Mouse (Mus musculus): ENCODE results near the gene Khdrbs2. TPM values are rescaled to one million over a fixed set of nuclear protein-coding genes. Genes with fewer than 3 reads are reported as not detected.

Gene Khdrbs2
- polyA plus RNA-seq, 1 experiment = 6.0 TPM

DNA sequence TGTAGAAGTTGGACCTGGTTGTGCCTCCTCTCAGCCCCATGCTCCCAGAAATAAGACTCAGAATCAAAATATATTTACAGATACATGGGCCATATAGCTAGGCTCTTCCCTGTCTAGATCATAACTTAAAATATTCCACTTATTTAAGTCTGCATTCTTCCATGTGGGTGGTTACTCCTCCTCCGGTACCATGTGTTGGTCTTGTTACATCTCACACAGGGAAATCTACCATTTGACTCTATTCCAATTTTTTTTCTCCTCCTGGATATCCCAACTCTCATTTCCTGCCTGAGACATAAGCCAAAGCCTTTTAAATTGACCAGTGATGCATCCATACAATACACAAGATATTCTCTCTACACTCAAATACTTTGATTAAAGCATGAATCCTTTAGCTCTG is 122.2 kb downstream of the Khdrbs2 start:
- Histone ChIP-seq H3K4me1 (ENCODE audit: control insufficient read depth, insufficient read depth, low read length) (no peaks in the 10 kb centered on the region), H3K27ac (ENCODE audit: control insufficient read depth, insufficient read depth, low read depth, low read length, poor library complexity) (no peak overlapping the region), H3K4me3 (replicated peaks; ENCODE audit: control insufficient read depth, low read depth, low read length) (no peak overlapping the region)
- TF ChIP-seq CTCF (IDR thresholded peaks at IDR 0.05; ENCODE audit: control insufficient read depth, insufficient read depth, low read length) = no peak
- no peak for TF ChIP-seq POLR2A (IDR thresholded peaks at IDR 0.05; ENCODE audit: borderline replicate concordance, control insufficient read depth, low read depth, low read length)
- WGBS = 86% methylated on average over 1 of the region's 1 CpGs

DNA sequence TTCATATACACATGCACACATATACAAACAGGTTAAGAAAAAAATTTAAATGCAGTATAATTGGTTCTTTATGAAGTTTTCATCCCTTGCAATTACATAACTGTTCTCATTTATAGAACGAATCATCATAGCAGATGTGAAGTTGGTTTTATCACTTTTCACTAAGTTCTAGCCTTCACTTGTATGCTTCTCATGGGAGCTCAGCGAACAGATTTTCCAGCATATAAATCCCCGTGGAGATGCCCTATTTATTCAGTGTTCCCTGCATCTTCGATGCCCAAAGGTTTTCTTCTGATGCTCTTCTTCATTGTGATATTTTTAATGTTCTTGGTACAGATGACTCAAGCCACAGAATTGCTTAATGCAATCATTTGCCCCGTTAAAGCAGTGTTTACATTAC is 128.9 kb downstream of the Khdrbs2 start:
- no peak for TF ChIP-seq CTCF (IDR thresholded peaks at IDR 0.05; ENCODE audit: control insufficient read depth, insufficient read depth, low read length)
- TF ChIP-seq POLR2A (IDR thresholded peaks at IDR 0.05; ENCODE audit: borderline replicate concordance, control insufficient read depth, low read depth, low read length) = no peak
- no peak overlapping the region for H3K4me3 ChIP-seq (replicated peaks; ENCODE audit: control insufficient read depth, low read depth, low read length)
- no peaks in the 10 kb centered on the region for H3K4me1 ChIP-seq (ENCODE audit: control insufficient read depth, insufficient read depth, low read length)
- WGBS = 67% methylated on average over 5 of the region's 5 CpGs
- H3K27ac ChIP-seq (ENCODE audit: control insufficient read depth, insufficient read depth, low read depth, low read length, poor library complexity) = no peak overlapping the region

DNA sequence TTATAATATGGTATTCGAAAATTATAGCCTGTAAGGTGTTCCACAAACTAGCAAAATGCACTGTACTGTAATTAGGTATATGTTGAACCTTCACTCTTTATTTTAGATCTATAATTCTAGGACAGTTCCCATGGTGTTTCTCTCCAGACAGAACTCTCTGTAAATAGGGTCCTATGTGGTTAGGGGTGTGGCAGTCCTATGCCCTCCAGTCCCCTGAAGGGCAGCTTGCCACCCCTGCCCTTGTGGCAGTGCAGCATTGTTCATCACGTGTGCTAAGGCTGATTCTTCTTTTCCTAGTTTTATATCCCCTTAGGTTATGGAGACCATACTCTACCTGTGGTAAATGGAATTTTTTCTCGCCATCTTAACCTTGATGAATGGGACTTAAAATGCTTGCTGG is 136.6 kb downstream of the Khdrbs2 start:
- 51% methylated on average over 3 of the region's 3 CpGs for WGBS
- no peak overlapping the region for H3K27ac ChIP-seq (ENCODE audit: control insufficient read depth, insufficient read depth, low read depth, low read length, poor library complexity)
- H3K4me3 ChIP-seq (replicated peaks; ENCODE audit: control insufficient read depth, low read depth, low read length) = no peak overlapping the region
- H3K4me1 ChIP-seq (ENCODE audit: control insufficient read depth, insufficient read depth, low read length) = no peaks in the 10 kb centered on the region
- TF ChIP-seq POLR2A (IDR thresholded peaks at IDR 0.05; ENCODE audit: borderline replicate concordance, control insufficient read depth, low read depth, low read length) (no peak), CTCF (IDR thresholded peaks at IDR 0.05; ENCODE audit: control insufficient read depth, insufficient read depth, low read length) (no peak)

GRCm38 (mm10) chr1:32309637-32310036 is 137.1 kb downstream of the Khdrbs2 start:
- TF ChIP-seq POLR2A (IDR thresholded peaks at IDR 0.05; ENCODE audit: borderline replicate concordance, control insufficient read depth, low read depth, low read length) (no peak), CTCF (IDR thresholded peaks at IDR 0.05; ENCODE audit: control insufficient read depth, insufficient read depth, low read length) (no peak)
- Histone ChIP-seq H3K4me1 (ENCODE audit: control insufficient read depth, insufficient read depth, low read length) (no peaks in the 10 kb centered on the region), H3K4me3 (replicated peaks; ENCODE audit: control insufficient read depth, low read depth, low read length) (no peak overlapping the region), H3K27ac (ENCODE audit: control insufficient read depth, insufficient read depth, low read depth, low read length, poor library complexity) (no peak overlapping the region)

DNA sequence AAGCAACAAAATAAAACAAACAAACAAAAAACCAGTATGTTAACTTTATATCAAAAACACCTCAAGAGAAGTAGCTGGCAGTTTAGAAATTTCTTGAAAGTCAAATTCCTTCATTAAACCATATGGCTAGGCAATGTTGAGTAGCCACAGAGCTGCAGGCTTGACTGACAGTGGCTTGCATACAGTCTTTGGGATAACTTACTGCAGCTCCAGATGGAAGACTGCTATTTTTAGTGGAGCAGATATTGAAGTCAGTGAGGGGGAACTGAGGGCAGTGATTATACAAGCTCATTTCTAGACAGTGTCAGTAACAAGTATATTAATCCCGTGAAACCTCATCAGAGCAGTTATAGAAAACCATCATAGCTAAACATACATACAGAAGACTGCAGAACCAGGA is 166.6 kb downstream of the Khdrbs2 start:
- no peak overlapping the region for H3K27ac ChIP-seq (ENCODE audit: control insufficient read depth, insufficient read depth, low read depth, low read length, poor library complexity)
- TF ChIP-seq POLR2A (IDR thresholded peaks at IDR 0.05; ENCODE audit: borderline replicate concordance, control insufficient read depth, low read depth, low read length) (no peak), CTCF (IDR thresholded peaks at IDR 0.05; ENCODE audit: control insufficient read depth, insufficient read depth, low read length) (no peak)
- H3K4me3 ChIP-seq (replicated peaks; ENCODE audit: control insufficient read depth, low read depth, low read length) = no peak overlapping the region
- H3K4me1 ChIP-seq (ENCODE audit: control insufficient read depth, insufficient read depth, low read length) = no peaks in the 10 kb centered on the region
- 70% methylated on average over 1 of the region's 1 CpGs for WGBS

GRCm38 (mm10) chr1:32347538-32347937 is 175.0 kb downstream of the Khdrbs2 start:
- no peak for TF ChIP-seq CTCF (IDR thresholded peaks at IDR 0.05; ENCODE audit: control insufficient read depth, insufficient read depth, low read length)
- no peak for TF ChIP-seq POLR2A (IDR thresholded peaks at IDR 0.05; ENCODE audit: borderline replicate concordance, control insufficient read depth, low read depth, low read length)
- Histone ChIP-seq H3K4me1 (ENCODE audit: control insufficient read depth, insufficient read depth, low read length) (no peaks in the 10 kb centered on the region), H3K4me3 (replicated peaks; ENCODE audit: control insufficient read depth, low read depth, low read length) (no peak overlapping the region), H3K27ac (ENCODE audit: control insufficient read depth, insufficient read depth, low read depth, low read length, poor library complexity) (no peak overlapping the region)
- WGBS = 74% methylated on average over 2 of the region's 2 CpGs

DNA sequence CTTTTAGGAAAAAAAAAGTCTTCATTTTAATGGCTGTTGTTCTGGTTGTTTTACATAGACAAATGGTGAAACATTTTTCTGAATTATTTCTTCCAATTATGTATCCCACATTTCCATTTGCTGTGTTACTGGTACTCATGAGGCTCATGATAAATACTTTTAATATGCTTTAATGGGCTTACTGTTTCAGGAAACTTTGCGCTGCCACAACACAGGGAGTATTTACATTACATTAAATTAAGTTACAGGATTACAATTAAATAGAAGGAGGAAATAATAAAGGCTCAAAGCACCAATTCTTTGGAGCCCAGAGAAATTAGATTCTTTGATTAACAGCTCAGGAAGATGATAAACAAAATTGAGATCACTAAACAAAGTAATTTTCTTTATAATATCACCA is 179.6 kb downstream of the Khdrbs2 start:
- TF ChIP-seq POLR2A (IDR thresholded peaks at IDR 0.05; ENCODE audit: borderline replicate concordance, control insufficient read depth, low read depth, low read length) = no peak
- no peak for TF ChIP-seq CTCF (IDR thresholded peaks at IDR 0.05; ENCODE audit: control insufficient read depth, insufficient read depth, low read length)
- Histone ChIP-seq H3K4me1 (ENCODE audit: control insufficient read depth, insufficient read depth, low read length) (no peaks in the 10 kb centered on the region), H3K4me3 (replicated peaks; ENCODE audit: control insufficient read depth, low read depth, low read length) (no peak overlapping the region), H3K27ac (ENCODE audit: control insufficient read depth, insufficient read depth, low read depth, low read length, poor library complexity) (no peak overlapping the region)
- 65% methylated on average over 1 of the region's 1 CpGs for WGBS

- no peak for TF ChIP-seq POLR2A (IDR thresholded peaks at IDR 0.05; ENCODE audit: borderline replicate concordance, control insufficient read depth, low read depth, low read length)
- no peak for TF ChIP-seq CTCF (IDR thresholded peaks at IDR 0.05; ENCODE audit: control insufficient read depth, insufficient read depth, low read length)
- WGBS = 73% methylated on average over 2 of the region's 2 CpGs
Measured at GRCm38 (mm10) chr1:32363539-32363938, 191.0 kb downstream of the Khdrbs2 start.

GRCm38 (mm10) chr1:32397553-32397952 is 225.0 kb downstream of the Khdrbs2 start:
- no peak overlapping the region for H3K27ac ChIP-seq (ENCODE audit: control insufficient read depth, insufficient read depth, low read depth, low read length, poor library complexity)
- TF ChIP-seq CTCF (IDR thresholded peaks at IDR 0.05; ENCODE audit: control insufficient read depth, insufficient read depth, low read length) (no peak), POLR2A (IDR thresholded peaks at IDR 0.05; ENCODE audit: borderline replicate concordance, control insufficient read depth, low read depth, low read length) (no peak)
- no peaks in the 10 kb centered on the region for H3K4me1 ChIP-seq (ENCODE audit: control insufficient read depth, insufficient read depth, low read length)
- H3K4me3 ChIP-seq (replicated peaks; ENCODE audit: control insufficient read depth, low read depth, low read length) = no peak overlapping the region
- WGBS = 76% methylated on average over 6 of the region's 6 CpGs

More at GRCm38 (mm10) chr1:32363539-32363938, 191.0 kb downstream of the Khdrbs2 start:
- Histone ChIP-seq H3K4me1 (ENCODE audit: control insufficient read depth, insufficient read depth, low read length) (no peaks in the 10 kb centered on the region), H3K27ac (ENCODE audit: control insufficient read depth, insufficient read depth, low read depth, low read length, poor library complexity) (no peak overlapping the region), H3K4me3 (replicated peaks; ENCODE audit: control insufficient read depth, low read depth, low read length) (no peak overlapping the region)

Data from bone marrow, adult 2 months (tissue).